Mouse (Mus musculus): ENCODE measurements around the gene Agbl3. TPM values are rescaled to one million over a fixed set of nuclear protein-coding genes. Genes with fewer than 3 reads are reported as not detected.

Agbl3 gene
- polyA plus RNA-seq, 1 experiment from 2014 or later = 4.6 TPM

- 78% methylated on average over 6 of the region's 6 CpGs for WGBS
- no peaks in the 10 kb centered on the region for H3K9me3 ChIP-seq (replicated peaks; ENCODE audit: control insufficient read depth, low read length)
- H3K4me3 ChIP-seq (replicated peaks; ENCODE audit: low read length) = no peak overlapping the region
- no peaks in the 10 kb centered on the region for H3K4me1 ChIP-seq (ENCODE audit: control insufficient read depth, insufficient read depth, low read length)
- H3K36me3 ChIP-seq (ENCODE audit: control insufficient read depth, insufficient read depth, low read length) = 0 out of 2 replicates have a peak, but pooled peaks cover 5% of the 10 kb centered on the region
- no peak overlapping the region for H3K27ac ChIP-seq (ENCODE audit: low read length)
- no peak overlapping the region for H3K4me2 ChIP-seq (ENCODE audit: low read depth, low read length)
- no peaks in the 10 kb centered on the region for H3K27me3 ChIP-seq (ENCODE audit: control insufficient read depth, insufficient read depth, low read length)
- no peak overlapping the region for H3K9ac ChIP-seq (ENCODE audit: low read length)
- ATAC-seq (ENCODE audit: insufficient read depth, low FRiP score) = no peak
These were observed 107.1 kb downstream of the Agbl3 start for GRCm38 (mm10) chr6:34887131-34887850.

- ATAC-seq (ENCODE audit: insufficient read depth, low FRiP score) = no peak
- Histone ChIP-seq H3K27me3 (ENCODE audit: control insufficient read depth, insufficient read depth, low read length) (no peaks in the 10 kb centered on the region), H3K4me2 (ENCODE audit: low read depth, low read length) (no peak overlapping the region), H3K9me3 (replicated peaks; ENCODE audit: control insufficient read depth, low read length) (no peaks in the 10 kb centered on the region), H3K4me3 (replicated peaks; ENCODE audit: low read length) (no peak overlapping the region), H3K36me3 (ENCODE audit: control insufficient read depth, insufficient read depth, low read length) (0 out of 2 replicates have a peak, but pooled peaks cover 5% of the 10 kb centered on the region), H3K4me1 (ENCODE audit: control insufficient read depth, insufficient read depth, low read length) (no peaks in the 10 kb centered on the region), H3K9ac (ENCODE audit: low read length) (no peak overlapping the region), H3K27ac (ENCODE audit: low read length) (no peak overlapping the region)
- WGBS = 70% methylated on average over 4 of the region's 4 CpGs
These were observed 109.0 kb downstream of the Agbl3 start for GRCm38 (mm10) chr6:34889185-34889584.

GRCm38 (mm10) chr6:34895569-34895968 is 115.3 kb downstream of the Agbl3 start:
- 86% methylated on average over 7 of the region's 7 CpGs for WGBS
- Histone ChIP-seq H3K4me2 (ENCODE audit: low read depth, low read length) (no peak overlapping the region), H3K9me3 (replicated peaks; ENCODE audit: control insufficient read depth, low read length) (no peaks in the 10 kb centered on the region), H3K27ac (ENCODE audit: low read length) (no peak overlapping the region), H3K27me3 (ENCODE audit: control insufficient read depth, insufficient read depth, low read length) (no peaks in the 10 kb centered on the region), H3K36me3 (ENCODE audit: control insufficient read depth, insufficient read depth, low read length) (peaks cover 3% of the 10 kb centered on the region; the same call in 1 of the 2 replicates), H3K4me3 (replicated peaks; ENCODE audit: low read length) (no peak overlapping the region), H3K9ac (ENCODE audit: low read length) (no peak overlapping the region), H3K4me1 (ENCODE audit: control insufficient read depth, insufficient read depth, low read length) (no peaks in the 10 kb centered on the region)
- ATAC-seq (ENCODE audit: insufficient read depth, low FRiP score) = no peak

- H3K36me3 ChIP-seq (ENCODE audit: control insufficient read depth, insufficient read depth, low read length) = peaks cover 3% of the 10 kb centered on the region; the same call in 1 of the 2 replicates
- no peaks in the 10 kb centered on the region for H3K4me1 ChIP-seq (ENCODE audit: control insufficient read depth, insufficient read depth, low read length)
- H3K27ac ChIP-seq (ENCODE audit: low read length) = no peak overlapping the region
- WGBS = 62% methylated on average over 16 of the region's 16 CpGs
- no peak overlapping the region for H3K9ac ChIP-seq (ENCODE audit: low read length)
- H3K4me3 ChIP-seq (replicated peaks; ENCODE audit: low read length) = no peak overlapping the region
- no peaks in the 10 kb centered on the region for H3K9me3 ChIP-seq (replicated peaks; ENCODE audit: control insufficient read depth, low read length)
- no peaks in the 10 kb centered on the region for H3K27me3 ChIP-seq (ENCODE audit: control insufficient read depth, insufficient read depth, low read length)
- no peak for ATAC-seq (ENCODE audit: insufficient read depth, low FRiP score)
- no peak overlapping the region for H3K4me2 ChIP-seq (ENCODE audit: low read depth, low read length)
These were observed 116.0 kb downstream of the Agbl3 start for GRCm38 (mm10) chr6:34896168-34896780.

- H3K27me3 ChIP-seq (ENCODE audit: control insufficient read depth, insufficient read depth, low read length) = no peaks in the 10 kb centered on the region
- no peak overlapping the region for H3K4me2 ChIP-seq (ENCODE audit: low read depth, low read length)
- no peak overlapping the region for H3K9ac ChIP-seq (ENCODE audit: low read length)
- 85% methylated on average over 2 of the region's 2 CpGs for WGBS
- no peak overlapping the region for H3K4me3 ChIP-seq (replicated peaks; ENCODE audit: low read length)
- H3K4me1 ChIP-seq (ENCODE audit: control insufficient read depth, insufficient read depth, low read length) = 0 out of 2 replicates have a peak, but pooled peaks cover 3% of the 10 kb centered on the region
- ATAC-seq (ENCODE audit: insufficient read depth, low FRiP score) = no peak
- peaks cover 3% of the 10 kb centered on the region; the same call in 1 of the 2 replicates for H3K36me3 ChIP-seq (ENCODE audit: control insufficient read depth, insufficient read depth, low read length)
- H3K9me3 ChIP-seq (replicated peaks; ENCODE audit: control insufficient read depth, low read length) = no peaks in the 10 kb centered on the region
- no peak overlapping the region for H3K27ac ChIP-seq (ENCODE audit: low read length)
These were observed 118.9 kb downstream of the Agbl3 start for GRCm38 (mm10) chr6:34899127-34899526.

GRCm38 (mm10) chr6:34900990-34901389 is 120.8 kb downstream of the Agbl3 start:
- no peaks in the 10 kb centered on the region for H3K9me3 ChIP-seq (replicated peaks; ENCODE audit: control insufficient read depth, low read length)
- no peak overlapping the region for H3K4me2 ChIP-seq (ENCODE audit: low read depth, low read length)
- no peak overlapping the region for H3K9ac ChIP-seq (ENCODE audit: low read length)
- no peak overlapping the region for H3K4me3 ChIP-seq (replicated peaks; ENCODE audit: low read length)
- H3K36me3 ChIP-seq (ENCODE audit: control insufficient read depth, insufficient read depth, low read length) = peaks cover 4% of the 10 kb centered on the region
- ATAC-seq (ENCODE audit: insufficient read depth, low FRiP score) = no peak
- H3K27me3 ChIP-seq (ENCODE audit: control insufficient read depth, insufficient read depth, low read length) = no peaks in the 10 kb centered on the region
- WGBS = 78% methylated on average over 2 of the region's 2 CpGs
- H3K4me1 ChIP-seq (ENCODE audit: control insufficient read depth, insufficient read depth, low read length) = 0 out of 2 replicates have a peak, but pooled peaks cover 3% of the 10 kb centered on the region
- no peak overlapping the region for H3K27ac ChIP-seq (ENCODE audit: low read length)

GRCm38 (mm10) chr6:34901911-34902444 is 121.7 kb downstream of the Agbl3 start:
- H3K36me3 ChIP-seq (ENCODE audit: control insufficient read depth, insufficient read depth, low read length) = peaks cover 4% of the 10 kb centered on the region
- H3K9ac ChIP-seq (ENCODE audit: low read length) = no peak overlapping the region
- 0 out of 2 replicates have a peak, but pooled peaks have one; percentile 33 for ATAC-seq (ENCODE audit: insufficient read depth, low FRiP score)
- no peaks in the 10 kb centered on the region for H3K27me3 ChIP-seq (ENCODE audit: control insufficient read depth, insufficient read depth, low read length)
- peak overlapping the region; percentile 25 for H3K4me2 ChIP-seq (ENCODE audit: low read depth, low read length)
- H3K4me3 ChIP-seq (replicated peaks; ENCODE audit: low read length) = no peak overlapping the region
- 0 out of 2 replicates have a peak, but pooled peaks cover 3% of the 10 kb centered on the region for H3K4me1 ChIP-seq (ENCODE audit: control insufficient read depth, insufficient read depth, low read length)
- WGBS = 47% methylated on average over 9 of the region's 9 CpGs
- H3K9me3 ChIP-seq (replicated peaks; ENCODE audit: control insufficient read depth, low read length) = no peaks in the 10 kb centered on the region
- peak overlapping the region; percentile 24; the same call in 1 of the 2 replicates for H3K27ac ChIP-seq (ENCODE audit: low read length)

- no peak overlapping the region for H3K9ac ChIP-seq (ENCODE audit: low read length)
- H3K4me1 ChIP-seq (ENCODE audit: control insufficient read depth, insufficient read depth, low read length) = 0 out of 2 replicates have a peak, but pooled peaks cover 3% of the 10 kb centered on the region
- H3K4me3 ChIP-seq (replicated peaks; ENCODE audit: low read length) = no peak overlapping the region
- peaks cover 4% of the 10 kb centered on the region for H3K36me3 ChIP-seq (ENCODE audit: control insufficient read depth, insufficient read depth, low read length)
- no peaks in the 10 kb centered on the region for H3K27me3 ChIP-seq (ENCODE audit: control insufficient read depth, insufficient read depth, low read length)
- WGBS = 67% methylated on average over 7 of the region's 7 CpGs
- no peaks in the 10 kb centered on the region for H3K9me3 ChIP-seq (replicated peaks; ENCODE audit: control insufficient read depth, low read length)
- peak; percentile 18; the same call in 1 of the 2 replicates for ATAC-seq (ENCODE audit: insufficient read depth, low FRiP score)
- H3K4me2 ChIP-seq (ENCODE audit: low read depth, low read length) = peak overlapping the region; percentile 25
- peak overlapping the region; percentile 62 for H3K27ac ChIP-seq (ENCODE audit: low read length)
These were observed 122.3 kb downstream of the Agbl3 start for GRCm38 (mm10) chr6:34902578-34902977.

GRCm38 (mm10) chr6:34903441-34903840 is 123.2 kb downstream of the Agbl3 start:
- H3K4me2 ChIP-seq (ENCODE audit: low read depth, low read length) = peak overlapping the region; percentile 25; the same call in 1 of the 2 replicates
- H3K27ac ChIP-seq (ENCODE audit: low read length) = no peak overlapping the region
- WGBS = 69% methylated on average over 5 of the region's 5 CpGs
- no peak overlapping the region for H3K4me3 ChIP-seq (replicated peaks; ENCODE audit: low read length)
- H3K36me3 ChIP-seq (ENCODE audit: control insufficient read depth, insufficient read depth, low read length) = peaks cover 4% of the 10 kb centered on the region
- H3K9me3 ChIP-seq (replicated peaks; ENCODE audit: control insufficient read depth, low read length) = no peaks in the 10 kb centered on the region
- ATAC-seq (ENCODE audit: insufficient read depth, low FRiP score) = no peak
- no peaks in the 10 kb centered on the region for H3K27me3 ChIP-seq (ENCODE audit: control insufficient read depth, insufficient read depth, low read length)
- no peak overlapping the region for H3K9ac ChIP-seq (ENCODE audit: low read length)
- 0 out of 2 replicates have a peak, but pooled peaks cover 3% of the 10 kb centered on the region for H3K4me1 ChIP-seq (ENCODE audit: control insufficient read depth, insufficient read depth, low read length)
